Comparison of ENCODE assay signal across 10 mouse cellular contexts in the genomic region with DNA sequence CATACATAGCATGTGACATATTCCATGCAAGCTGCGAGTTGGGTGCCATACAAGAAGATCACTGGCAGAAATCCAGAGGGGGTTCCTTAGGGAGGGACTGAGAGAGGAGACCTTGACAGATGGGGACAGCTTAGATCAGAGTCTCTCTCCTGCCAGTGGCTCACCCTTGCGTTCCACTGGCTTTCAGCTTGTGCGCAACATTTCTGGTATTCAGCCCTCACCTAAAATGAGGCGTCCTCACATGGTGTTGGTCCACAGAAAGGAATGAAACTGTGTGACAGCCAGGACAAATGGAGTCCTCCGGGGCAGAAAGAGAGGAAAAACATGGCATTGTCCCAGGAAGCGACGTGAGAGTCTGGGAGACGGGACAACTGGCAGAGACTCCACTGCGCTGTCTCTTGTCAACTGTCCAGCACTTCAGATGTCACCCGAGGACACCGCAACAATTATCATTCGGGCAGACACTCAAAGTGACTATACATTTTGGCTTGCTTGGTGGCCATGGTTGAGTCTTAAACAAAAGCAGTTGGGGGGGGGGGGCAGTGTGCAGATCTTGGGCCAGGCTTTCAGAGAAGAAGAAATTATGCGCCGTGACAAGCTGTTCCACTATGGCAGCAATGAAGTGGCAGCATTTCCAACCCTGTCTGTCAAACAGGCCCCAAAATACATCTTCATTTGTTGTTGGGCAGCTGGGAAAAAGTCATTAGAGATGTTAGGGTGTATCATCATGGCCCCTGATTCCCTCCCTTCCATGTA.
DNase-seq lines count a peak whose midpoint lies in the region; ATAC-seq and TF ChIP-seq lines count a peak whose summit lies in the region.
"Had no signal": no experiment of that assay in that cellular context is flagged by ENCODE, and none has a peak within 500 bp of the region (broad histone marks: within the 10 kb centered on the region; RNA-seq: fewer than 3 reads in every experiment).

No protein-coding gene starts in this region.

- no peaks in the 10 kb centered on the region for H3K27me3 ChIP-seq in hindbrain, embryonic 14.5 days (ENCODE audit: control insufficient read depth, insufficient read depth, low read length)
- no peaks in the 10 kb centered on the region for H3K27me3 ChIP-seq in hindbrain, embryonic 11.5 days (ENCODE audit: control insufficient read depth, insufficient read depth, low read length)
- no peaks in the 10 kb centered on the region for H3K27me3 ChIP-seq in lung, embryonic 14.5 days (ENCODE audit: insufficient read depth, low read length)
- H3K27me3 ChIP-seq in intestine, embryonic 16.5 days (replicated peaks; ENCODE audit: control insufficient read depth, insufficient read depth, low read length), result no peaks in the 10 kb centered on the region
- H3K27me3 ChIP-seq: neural tube, embryonic 12.5 days had no signal

- H3K36me3 ChIP-seq in hindbrain, embryonic 14.5 days (replicated peaks; ENCODE audit: control insufficient read depth, insufficient read depth), result no peaks in the 10 kb centered on the region
- H3K36me3 ChIP-seq in hindbrain, embryonic 11.5 days (ENCODE audit: control insufficient read depth, insufficient read depth, low read length), result no peaks in the 10 kb centered on the region
- no peaks in the 10 kb centered on the region for H3K36me3 ChIP-seq in lung, embryonic 14.5 days (ENCODE audit: insufficient read depth)
- H3K36me3 ChIP-seq in intestine, embryonic 16.5 days (ENCODE audit: control insufficient read depth, insufficient read depth, low read length), result no peaks in the 10 kb centered on the region
- H3K36me3 ChIP-seq: neural tube, embryonic 12.5 days had no signal

- H3K9ac ChIP-seq in hindbrain, embryonic 14.5 days, result no peak overlapping the region
- H3K9ac ChIP-seq in hindbrain, embryonic 11.5 days (ENCODE audit: low read depth, low read length), result no peak overlapping the region
- H3K9ac ChIP-seq in lung, embryonic 14.5 days, result no peak overlapping the region
- no peak overlapping the region for H3K9ac ChIP-seq in intestine, embryonic 16.5 days (ENCODE audit: low read depth, low read length)
- H3K9ac ChIP-seq: neural tube, embryonic 12.5 days had no signal

- no peak overlapping the region for H3K4me3 ChIP-seq in hindbrain, embryonic 14.5 days (replicated peaks; ENCODE audit: low read length)
- no peak overlapping the region for H3K4me3 ChIP-seq in hindbrain, embryonic 11.5 days (ENCODE audit: low read depth, low read length)
- H3K4me3 ChIP-seq in lung, embryonic 14.5 days (ENCODE audit: low read depth, low read length), result no peak overlapping the region
- no peak overlapping the region for H3K4me3 ChIP-seq in intestine, embryonic 16.5 days (ENCODE audit: low read length)
- H3K4me3 ChIP-seq: neural tube, embryonic 12.5 days had no signal

- no peaks in the 10 kb centered on the region for H3K9me3 ChIP-seq in hindbrain, embryonic 14.5 days (ENCODE audit: control insufficient read depth, low read length)
- no peaks in the 10 kb centered on the region for H3K9me3 ChIP-seq in hindbrain, embryonic 11.5 days (ENCODE audit: control insufficient read depth, low read length)
- no peaks in the 10 kb centered on the region for H3K9me3 ChIP-seq in lung, embryonic 14.5 days (ENCODE audit: low read depth, low read length)
- H3K9me3 ChIP-seq in intestine, embryonic 16.5 days (ENCODE audit: control insufficient read depth, low read length), result no peaks in the 10 kb centered on the region
- H3K9me3 ChIP-seq: neural tube, embryonic 12.5 days had no signal

- no peak for TF ChIP-seq CTCF in lung, embryonic 14.5 days (IDR thresholded peaks at IDR 0.05; ENCODE audit: low read depth)

- no peaks in the 10 kb centered on the region for H3K4me1 ChIP-seq in hindbrain, embryonic 14.5 days (replicated peaks; ENCODE audit: control insufficient read depth, insufficient read depth, low read length)
- H3K4me1 ChIP-seq in hindbrain, embryonic 11.5 days (replicated peaks; ENCODE audit: control insufficient read depth, insufficient read depth, low read length), result no peaks in the 10 kb centered on the region
- H3K4me1 ChIP-seq in lung, embryonic 14.5 days (ENCODE audit: insufficient read depth), result peaks cover 11% of the 10 kb centered on the region; the same call in 1 of the 2 replicates
- peaks cover 4% of the 10 kb centered on the region; the same call in 1 of the 2 replicates for H3K4me1 ChIP-seq in intestine, embryonic 16.5 days (ENCODE audit: control insufficient read depth, insufficient read depth, low read length)
- H3K4me1 ChIP-seq: neural tube, embryonic 12.5 days had no signal

- no peak overlapping the region for H3K27ac ChIP-seq in hindbrain, embryonic 14.5 days
- no peak overlapping the region for H3K27ac ChIP-seq in hindbrain, embryonic 11.5 days (ENCODE audit: low read depth, low read length)
- H3K27ac ChIP-seq in lung, embryonic 14.5 days (ENCODE audit: low read depth), result no peak overlapping the region
- H3K27ac ChIP-seq in intestine, embryonic 16.5 days (ENCODE audit: low read length), result no peak overlapping the region
- H3K27ac ChIP-seq: kidney, postnatal 0 days; neural tube, embryonic 12.5 days had no signal

- H3K4me2 ChIP-seq in hindbrain, embryonic 14.5 days (replicated peaks), result no peak overlapping the region
- no peak overlapping the region for H3K4me2 ChIP-seq in hindbrain, embryonic 11.5 days (replicated peaks; ENCODE audit: low read depth, low read length)
- H3K4me2 ChIP-seq in lung, embryonic 14.5 days, result peak overlapping the region; percentile 24; the same call in 1 of the 2 replicates
- no peak overlapping the region for H3K4me2 ChIP-seq in intestine, embryonic 16.5 days (ENCODE audit: low read depth, low read length)
- H3K4me2 ChIP-seq: neural tube, embryonic 12.5 days had no signal

- WGBS in hindbrain, embryonic 14.5 days, result 57% methylated on average over 14 of the region's 14 CpGs
- WGBS in hindbrain, embryonic 11.5 days, result 84% methylated on average over 14 of the region's 14 CpGs
- WGBS in lung, embryonic 14.5 days, result 34% methylated on average over 14 of the region's 14 CpGs
- WGBS in intestine, embryonic 16.5 days, result 59% methylated on average over 14 of the region's 14 CpGs

- intact Hi-C loops in left cerebral cortex, postnatal 36 days (cut with DNase I), result no loop called here

- ATAC-seq in hindbrain, embryonic 14.5 days (ENCODE audit: low FRiP score), result peak; percentile 74; the same call in 1 of the 2 replicates
- ATAC-seq in hindbrain, embryonic 11.5 days (ENCODE audit: low FRiP score), result no peak
- ATAC-seq in lung, embryonic 14.5 days (ENCODE audit: insufficient read depth), result peak; percentile 92
- ATAC-seq in intestine, embryonic 16.5 days, result no peak

- DNase-seq in hindbrain, embryonic 14.5 days (ENCODE audit: low spot score), result peak; percentile 47
- no peak for DNase-seq in hindbrain, embryonic 11.5 days (ENCODE audit: low spot score)
- peak; percentile 12 for DNase-seq in urinary bladder, postnatal 14 days (ENCODE audit: low spot score)
- no peak for DNase-seq in urinary bladder, postnatal 10 days (ENCODE audit: low spot score)
- peak; percentile 76 for DNase-seq in heart, adult 8-10 months (ENCODE audit: low spot score)
- DNase-seq in lung, embryonic 14.5 days, result peak; percentile 95
- DNase-seq in left cerebral cortex, postnatal 36 days (ENCODE audit: low spot score in 2 of 2), result no peak

Comparison
In these comparisons a context has a peak if more than half of its experiments do, and no peak if none do; other contexts are left out.
1. ATAC-seq: peak in hindbrain, embryonic 14.5 days (single experiment) and lung, embryonic 14.5 days (single experiment); none in hindbrain, embryonic 11.5 days (single experiment) and intestine, embryonic 16.5 days (single experiment).
2. DNase-seq: peak in hindbrain, embryonic 14.5 days (single experiment), urinary bladder, postnatal 14 days (single experiment), heart, adult 8-10 months (single experiment) and lung, embryonic 14.5 days (single experiment); none in hindbrain, embryonic 11.5 days (single experiment), urinary bladder, postnatal 10 days (single experiment) and left cerebral cortex, postnatal 36 days (0 of 2).